9 mouse cellular contexts compared by ENCODE assay signal in the genomic region with DNA sequence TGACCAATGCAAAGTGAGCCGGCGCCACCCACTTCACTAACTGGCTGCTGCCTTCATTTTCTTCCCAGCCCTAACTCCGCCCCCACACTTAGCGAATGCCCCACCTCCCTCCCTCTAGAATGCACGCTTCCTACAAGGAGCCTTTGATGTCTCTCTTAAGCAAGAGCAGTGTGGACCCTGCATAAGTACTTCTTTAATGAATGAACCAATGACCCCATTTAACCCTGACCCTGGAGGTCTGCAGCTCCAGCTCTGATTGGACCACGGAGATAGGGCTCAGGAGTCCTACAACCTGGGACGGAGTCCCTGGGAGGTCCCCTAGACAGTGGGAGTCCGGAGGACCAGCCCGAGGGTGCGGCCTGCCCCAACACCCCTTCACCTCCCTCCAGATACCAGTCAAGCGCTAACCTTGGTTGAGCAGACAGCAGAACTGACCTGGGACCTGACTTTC.
DNase-seq lines count a peak whose midpoint lies in the region; ATAC-seq and TF ChIP-seq lines count a peak whose summit lies in the region.
"Had no signal": no experiment of that assay in that cellular context is flagged by ENCODE, and none has a peak within 500 bp of the region (broad histone marks: within the 10 kb centered on the region; RNA-seq: fewer than 3 reads in every experiment).

No protein-coding gene starts in this region.

- no peak overlapping the region for H3K27ac ChIP-seq in liver, embryonic 12.5 days
- no peak overlapping the region for H3K27ac ChIP-seq in liver, postnatal 0 days (ENCODE audit: low read depth)

- peaks cover 81% of the 10 kb centered on the region for H3K27me3 ChIP-seq in liver, embryonic 12.5 days (replicated peaks)
- peaks cover 45% of the 10 kb centered on the region for H3K27me3 ChIP-seq in liver, postnatal 0 days (ENCODE audit: insufficient read depth, low read length)

- H3K4me3 ChIP-seq in liver, embryonic 12.5 days = no peak overlapping the region
- no peak overlapping the region for H3K4me3 ChIP-seq in liver, postnatal 0 days (ENCODE audit: low read depth, low read length)

- peak; percentile 2 for DNase-seq in CD4-positive, CD25-positive, alpha-beta regulatory T cell, adult 2 months (ENCODE audit: low read depth, low spot score)
- DNase-seq in liver, postnatal 0 days = no peak
- peak; percentile 18 for DNase-seq in thymus, postnatal 0 days (ENCODE audit: low spot score)
- no peak for DNase-seq in layer of hippocampus, postnatal 14 days (ENCODE audit: low spot score in 2 of 2)
- no peak for DNase-seq in heart, adult 11 months
- DNase-seq: right cerebral cortex, postnatal 25 days had no signal

- ATAC-seq in CD4-positive, CD25-positive, alpha-beta regulatory T cell, adult 4 months = no peak
- ATAC-seq in liver, embryonic 12.5 days = 0 out of 2 replicates have a peak, but pooled peaks have one; percentile 18
- no peak for ATAC-seq in liver, postnatal 0 days
- ATAC-seq in granulocyte monocyte progenitor cell, adult 5-6 weeks (replicated peaks; ENCODE audit: poor library complexity, severe bottlenecking) = peak; percentile 38

- H3K4me1 ChIP-seq in liver, embryonic 12.5 days = no peaks in the 10 kb centered on the region
- H3K4me1 ChIP-seq in liver, postnatal 0 days (ENCODE audit: insufficient read depth) = no peaks in the 10 kb centered on the region

- no peaks in the 10 kb centered on the region for H3K9me3 ChIP-seq in liver, embryonic 12.5 days (replicated peaks)
- H3K9me3 ChIP-seq in liver, postnatal 0 days (ENCODE audit: low read length) = no peaks in the 10 kb centered on the region

- H3K9ac ChIP-seq in liver, embryonic 12.5 days = no peak overlapping the region
- H3K9ac ChIP-seq in liver, postnatal 0 days (replicated peaks) = no peak overlapping the region

- WGBS in liver, embryonic 12.5 days (ENCODE audit: insufficient replicate concordance) = 9% methylated on average over 11 of the region's 11 CpGs
- WGBS in liver, postnatal 0 days (ENCODE audit: insufficient replicate concordance) = 11% methylated on average over 11 of the region's 11 CpGs

- H3K36me3 ChIP-seq in liver, embryonic 12.5 days = no peaks in the 10 kb centered on the region
- no peaks in the 10 kb centered on the region for H3K36me3 ChIP-seq in liver, postnatal 0 days (replicated peaks; ENCODE audit: insufficient read depth, low read length)

- H3K4me2 ChIP-seq in liver, embryonic 12.5 days = no peak overlapping the region
- H3K4me2 ChIP-seq in liver, postnatal 0 days (ENCODE audit: low read depth, low read length) = no peak overlapping the region

- no peak for TF ChIP-seq CTCF in liver, postnatal 0 days (IDR thresholded peaks at IDR 0.05; ENCODE audit: low read depth)

- no peak for TF ChIP-seq EP300 in liver, postnatal 0 days (IDR thresholded peaks at IDR 0.05; ENCODE audit: low read depth)

Comparison
In these comparisons a context has a peak if more than half of its experiments do, and no peak if none do; other contexts are left out.
1. ATAC-seq: peak in liver, embryonic 12.5 days (single experiment) and granulocyte monocyte progenitor cell, adult 5-6 weeks (single experiment); none in CD4-positive, CD25-positive, alpha-beta regulatory T cell, adult 4 months (single experiment) and liver, postnatal 0 days (single experiment).
2. DNase-seq: peak in CD4-positive, CD25-positive, alpha-beta regulatory T cell, adult 2 months (single experiment) and thymus, postnatal 0 days (single experiment); none in liver, postnatal 0 days (single experiment), layer of hippocampus, postnatal 14 days (0 of 2) and heart, adult 11 months (single experiment).